Mouse (Mus musculus) heart, adult 2 months (tissue): ENCODE results near the gene Rabgef1. TPM values are rescaled to one million over a fixed set of nuclear protein-coding genes. Genes with fewer than 3 reads are reported as not detected.

Experiments
- DNase-seq, 2 experiments: peaks; one replicate each; pipeline ENCODE4 v3.0.0; 2021
- H3K27ac ChIP-seq: fragments of 200-600 bp; 2 replicates; pipeline ENCODE4 v1.8.1; 2022
- H3K27me3 ChIP-seq: fragments of 200-500 bp; 2 replicates; pipeline ENCODE4 v1.6.1; 2012; ENCODE audit warnings: mild to moderate bottlenecking, low read length, inconsistent platforms, mixed read lengths; ENCODE audit not compliant: control insufficient read depth, insufficient read depth
- H3K36me3 ChIP-seq: fragments of 200-500 bp; 2 replicates; pipeline ENCODE4 v1.6.1; 2012; ENCODE audit warnings: low read length, inconsistent platforms; ENCODE audit not compliant: control insufficient read depth, insufficient read depth
- H3K4me1 ChIP-seq: fragments of 200-500 bp; 2 replicates; pipeline ENCODE4 v1.6.1; 2011; ENCODE audit warnings: low read length; ENCODE audit not compliant: control insufficient read depth, insufficient read depth
- H3K4me3 ChIP-seq: fragments of 200-600 bp; 2 replicates; pipeline ENCODE4 v1.8.1; 2022
- H3K79me2 ChIP-seq: fragments of 200-500 bp; replicated peaks from 2 replicates; pipeline ENCODE4 v1.6.1; 2012; ENCODE audit warnings: mild to moderate bottlenecking, inconsistent platforms, low read length, moderate library complexity, mixed read lengths; ENCODE audit not compliant: control insufficient read depth, insufficient read depth
- H3K9ac ChIP-seq: fragments of 200-500 bp; 2 replicates; pipeline ENCODE4 v1.6.1; 2012; ENCODE audit warnings: low read depth, mild to moderate bottlenecking, control low read depth, inconsistent platforms, low read length, mixed read lengths
- CTCF ChIP-seq: fragments of 200-600 bp; IDR thresholded peaks from 2 replicates; pipeline ENCODE4 v1.8.1; 2022; ENCODE audit warnings: antibody characterized with exemption, mild to moderate bottlenecking, moderate library complexity
- EP300 ChIP-seq: fragments of 200-500 bp; IDR thresholded peaks from 2 replicates; pipeline ENCODE4 v1.6.1; 2011; ENCODE audit warnings: low read depth, low read length, control low read depth; ENCODE audit not compliant: insufficient read depth
- POLR2A ChIP-seq: fragments of 200-500 bp; IDR thresholded peaks from 2 replicates; pipeline ENCODE4 v1.6.1; 2011; ENCODE audit warnings: mild to moderate bottlenecking, low read depth, low read length, control low read depth; ENCODE audit not compliant: insufficient read depth
- WGBS: fragments of 180-500 bp; shearing (Covaris S2); methylation state at CpG from one replicate; pipeline ENCODE4 v1.1.7; 2018; 5-methylcytosine and 5-hydroxymethylcytosine counted together
- intact Hi-C: fragments of 180-260 bp; cut with DNase I; formaldehyde crosslinking; loops from one replicate; pipeline ENCODE4 v1.15.1; 2025
- polyA plus RNA-seq: library from polyadenylated mRNA; depleted of rRNA; stranded (reverse); fragments of >200 nt; gene quantifications from 2 replicates; pipeline ENCODE4 v1.2.3, GENCODE M21; 2012
- total RNA-seq, 2 experiments: library from RNA; stranded (reverse); gene quantifications; 2 replicates each; pipeline ENCODE4 v1.2.3; 2021

Gene Rabgef1
- total and polyA plus RNA-seq, 3 experiments = 15.6 to 25.5 (median 19.6) TPM

DNA sequence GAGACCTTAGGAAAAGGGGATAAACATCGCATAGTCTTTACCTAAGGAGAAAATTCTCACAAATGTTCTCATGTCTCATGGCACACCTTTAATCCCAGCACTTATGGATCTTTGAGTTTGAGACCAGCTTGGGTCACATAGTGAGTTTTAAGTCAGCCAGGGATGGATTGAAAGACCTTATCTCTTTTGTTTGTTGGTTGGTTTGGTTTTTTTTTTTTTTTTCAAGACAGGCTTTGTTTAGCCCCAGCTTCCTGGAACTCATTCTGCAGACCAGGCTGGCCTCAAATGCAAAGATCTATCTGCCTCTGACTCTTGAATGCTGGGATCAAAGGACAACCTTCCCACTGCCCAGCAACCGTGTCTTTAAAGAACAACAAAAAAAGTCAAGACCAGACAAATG lies 49.7 kb downstream of the Rabgef1 start:
- intact Hi-C loops = loop anchor here (2.0 kb wide), 1 partner anchor 49 kb away; no protein-coding TSS in a partner anchor

GRCm38 (mm10) chr5:130221760-130222145 lies 50.2 kb downstream of the Rabgef1 start:
- Histone ChIP-seq H3K4me3 (peak overlapping the region; percentile 88), H3K9ac (peak overlapping the region; percentile 87), H3K27me3 (no peaks in the 10 kb centered on the region), H3K27ac (peak overlapping the region; percentile 93), H3K36me3 (peaks cover 3% of the 10 kb centered on the region), H3K4me1 (peaks cover 13% of the 10 kb centered on the region), H3K79me2 (peaks cover 3% of the 10 kb centered on the region; the same call in 1 of the 2 replicates)
- intact Hi-C loops = loop anchor here (2.0 kb wide), 2 partner anchors 33 to 49 kb away; partner anchors contain the start of genes Sbds and Tyw1
- no peak for DNase-seq
- TF ChIP-seq EP300 = no peak
- TF ChIP-seq POLR2A = no peak
- no peak for TF ChIP-seq CTCF
- WGBS = under 1% methylated on average over 10 of the region's 10 CpGs

More for the DNA sequence above, 49.7 kb downstream of the Rabgef1 start:
- Histone ChIP-seq H3K79me2 (peaks cover 3% of the 10 kb centered on the region; the same call in 1 of the 2 replicates), H3K27ac (peak overlapping the region; percentile 93), H3K36me3 (peaks cover 3% of the 10 kb centered on the region), H3K9ac (no peak overlapping the region), H3K27me3 (no peaks in the 10 kb centered on the region), H3K4me1 (peaks cover 12% of the 10 kb centered on the region), H3K4me3 (peak overlapping the region; percentile 88)
- 49% methylated on average over 2 of the region's 2 CpGs for WGBS
- no peak for DNase-seq
- TF ChIP-seq EP300 (no peak), POLR2A (no peak), CTCF (no peak)

GRCm38 (mm10) chr5:130222146-130223004 lies 50.8 kb downstream of the Rabgef1 start:
- peak; percentile 95 to 100 for DNase-seq
- peak overlapping the region; percentile 93 for H3K27ac ChIP-seq
- peaks cover 3% of the 10 kb centered on the region; the same call in 1 of the 2 replicates for H3K79me2 ChIP-seq
- H3K27me3 ChIP-seq = no peaks in the 10 kb centered on the region
- TF ChIP-seq POLR2A (peak; percentile 72), EP300 (no peak), CTCF (peak; percentile 54)
- H3K36me3 ChIP-seq = peaks cover 3% of the 10 kb centered on the region
- intact Hi-C loops = loop anchor here (2.0 kb wide), 1 partner anchor 32 kb away; the partner anchor contains the start of genes Sbds and Tyw1
- H3K9ac ChIP-seq = peak overlapping the region; percentile 87
- H3K4me1 ChIP-seq = peaks cover 16% of the 10 kb centered on the region
- WGBS = under 1% methylated on average over 85 of the region's 88 CpGs
- H3K4me3 ChIP-seq = peak overlapping the region; percentile 88

GRCm38 (mm10) chr5:130226790-130227189 lies 55.2 kb downstream of the Rabgef1 start:
- Histone ChIP-seq H3K36me3 (peaks cover 5% of the 10 kb centered on the region), H3K27me3 (no peaks in the 10 kb centered on the region), H3K9ac (no peak overlapping the region), H3K4me1 (peaks cover 16% of the 10 kb centered on the region), H3K27ac (no peak overlapping the region), H3K79me2 (peaks cover 3% of the 10 kb centered on the region; the same call in 1 of the 2 replicates), H3K4me3 (no peak overlapping the region)
- TF ChIP-seq CTCF (no peak), POLR2A (no peak), EP300 (no peak)
- DNase-seq = no peak
- 90% methylated on average over 3 of the region's 3 CpGs for WGBS
- intact Hi-C loops = no loop called here

DNA sequence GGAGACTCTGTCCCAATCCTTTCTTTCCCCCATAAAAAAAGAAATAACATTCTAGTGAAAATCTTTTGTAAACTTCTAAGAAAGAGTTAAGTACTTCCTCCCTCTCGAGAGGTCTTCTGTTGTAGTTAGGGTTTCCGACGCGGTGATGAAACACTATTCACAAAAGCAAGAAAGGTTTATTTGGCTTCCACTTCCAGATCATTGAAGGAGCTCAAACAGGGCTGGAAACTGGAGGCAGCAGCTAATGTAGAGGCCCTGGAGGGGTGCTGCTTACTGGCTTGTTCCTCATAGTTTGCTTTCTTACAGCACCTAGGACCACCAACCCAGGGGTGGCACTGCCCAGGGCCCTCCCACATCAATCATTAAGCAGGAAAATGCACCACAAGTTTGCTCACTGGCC lies 56.5 kb downstream of the Rabgef1 start:
- no peak overlapping the region for H3K4me3 ChIP-seq
- intact Hi-C loops = no loop called here
- peaks cover 4% of the 10 kb centered on the region for H3K36me3 ChIP-seq
- H3K27me3 ChIP-seq = no peaks in the 10 kb centered on the region
- H3K79me2 ChIP-seq = peaks cover 3% of the 10 kb centered on the region; the same call in 1 of the 2 replicates
- H3K4me1 ChIP-seq = peaks cover 15% of the 10 kb centered on the region
- no peak overlapping the region for H3K9ac ChIP-seq
- 46% methylated on average over 4 of the region's 4 CpGs for WGBS
- H3K27ac ChIP-seq = no peak overlapping the region
- no peak for DNase-seq
- TF ChIP-seq CTCF (no peak), EP300 (no peak), POLR2A (no peak)

DNA sequence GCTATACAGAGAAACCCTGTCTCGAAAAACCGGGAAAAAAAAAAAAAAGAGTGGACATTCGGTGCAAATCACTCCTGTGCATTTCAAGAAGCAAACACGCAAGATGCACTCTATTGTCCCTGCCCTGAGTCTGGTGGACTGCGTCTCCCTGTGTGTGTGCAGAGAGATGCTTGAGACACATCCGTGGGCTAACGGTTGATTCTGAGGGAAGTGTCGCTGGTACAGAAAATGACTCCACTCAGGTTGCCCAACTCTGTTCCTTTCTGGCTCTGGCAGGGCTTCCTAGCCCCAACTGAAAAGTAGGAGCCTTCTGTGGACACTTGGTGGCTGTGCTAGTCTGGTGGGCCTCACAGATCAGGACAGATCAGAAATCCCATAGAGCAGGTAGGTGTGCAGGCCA lies 64.7 kb downstream of the Rabgef1 start:
- no peaks in the 10 kb centered on the region for H3K36me3 ChIP-seq
- no peak for TF ChIP-seq CTCF
- TF ChIP-seq EP300 = no peak
- no peak for TF ChIP-seq POLR2A
- WGBS = 93% methylated on average over 8 of the region's 8 CpGs
- no peak for DNase-seq
- no peak overlapping the region for H3K4me3 ChIP-seq
- no peaks in the 10 kb centered on the region for H3K4me1 ChIP-seq
- no peak overlapping the region for H3K9ac ChIP-seq
- no peak overlapping the region for H3K27ac ChIP-seq
- H3K27me3 ChIP-seq = no peaks in the 10 kb centered on the region
- intact Hi-C loops = no loop called here
- H3K79me2 ChIP-seq = no peaks in the 10 kb centered on the region
